Mouse (Mus musculus) heart, embryonic 15.5 days (tissue): ENCODE results near the gene Usf2. TPM values are rescaled to one million over a fixed set of nuclear protein-coding genes. Genes with fewer than 3 reads are reported as not detected.

ENCODE experiments used
- ATAC-seq: fragments of 200-750 bp; cut with Nextera tagmentation; replicated peaks from 2 replicates; pipeline ENCODE4 v1.8.0; 2017; ENCODE audit warnings: low read depth, moderate TSS enrichment; ENCODE audit not compliant: insufficient number of reproducible peaks, insufficient read depth, low FRiP score
- H3K27ac ChIP-seq: fragments of 300-500 bp; sonication (generic); 2 replicates; pipeline ENCODE4 v1.5.1; 2015; ENCODE audit warnings: mild to moderate bottlenecking, inconsistent platforms
- H3K27me3 ChIP-seq: fragments of 300-500 bp; sonication (generic); 2 replicates; pipeline ENCODE4 v1.6.1; 2015; ENCODE audit warnings: inconsistent platforms
- H3K36me3 ChIP-seq: fragments of 300-500 bp; sonication (generic); 2 replicates; pipeline ENCODE4 v1.6.1; 2015; ENCODE audit warnings: mild to moderate bottlenecking, inconsistent platforms
- H3K4me1 ChIP-seq: fragments of 300-500 bp; sonication (generic); replicated peaks from 2 replicates; pipeline ENCODE4 v1.6.1; 2015; ENCODE audit warnings: inconsistent platforms
- H3K4me2 ChIP-seq: fragments of 300-500 bp; sonication (generic); 2 replicates; pipeline ENCODE4 v1.6.1; 2015; ENCODE audit warnings: inconsistent platforms, mild to moderate bottlenecking, moderate library complexity
- H3K4me3 ChIP-seq: fragments of 300-500 bp; sonication (generic); 2 replicates; pipeline ENCODE4 v1.5.1; 2015; ENCODE audit warnings: mild to moderate bottlenecking, inconsistent platforms
- H3K9ac ChIP-seq: fragments of 300-500 bp; sonication (generic); 2 replicates; pipeline ENCODE4 v1.6.1; 2015; ENCODE audit warnings: mild to moderate bottlenecking, inconsistent platforms
- H3K9me3 ChIP-seq: fragments of 300-500 bp; sonication (generic); replicated peaks from 2 replicates; pipeline ENCODE4 v1.6.1; 2016; ENCODE audit warnings: inconsistent platforms
- WGBS: fragments of 180-500 bp; shearing (Covaris S2); methylation state at CpG from one replicate; pipeline ENCODE4 v1.1.7; 2015; ENCODE audit warnings: mixed read lengths; 5-methylcytosine and 5-hydroxymethylcytosine counted together
- polyA plus RNA-seq: library from polyadenylated mRNA; unstranded; fragments of >200 nt; fragmentation: Nextera tagmentation; extraction: Ambion mirVana; gene quantifications from 2 replicates; pipeline ENCODE4 v1.2.1, GENCODE M21; 2015

Usf2 gene
- polyA plus RNA-seq, 1 experiment from 2014 or later, result 13.1 TPM

GRCm38 (mm10) chr7:30909773-30910172 is 46.8 kb downstream of the Usf2 start:
- whole genome bisulfite sequencing, result 72% methylated on average over 6 of the region's 6 CpGs
- Histone ChIP-seq H3K4me2 (no peak overlapping the region), H3K27me3 (peaks cover 31% of the 10 kb centered on the region), H3K9ac (no peak overlapping the region), H3K9me3 (no peaks in the 10 kb centered on the region), H3K4me3 (no peak overlapping the region), H3K36me3 (no peaks in the 10 kb centered on the region), H3K4me1 (peaks cover 16% of the 10 kb centered on the region), H3K27ac (no peak overlapping the region)
- ATAC-seq, result no peak

- Histone ChIP-seq H3K27me3 (peaks cover 30% of the 10 kb centered on the region), H3K4me1 (peaks cover 16% of the 10 kb centered on the region), H3K9ac (no peak overlapping the region), H3K4me2 (peak overlapping the region; percentile 51), H3K27ac (no peak overlapping the region), H3K9me3 (no peaks in the 10 kb centered on the region), H3K36me3 (no peaks in the 10 kb centered on the region), H3K4me3 (peak overlapping the region; percentile 20)
- WGBS, result 22% methylated on average over 17 of the region's 17 CpGs
- ATAC-seq, result no peak
These were observed 47.6 kb downstream of the Usf2 start for GRCm38 (mm10) chr7:30908992-30909431.

- 0 out of 2 replicates have a peak, but pooled peaks have one; percentile 15 for ATAC-seq
- Histone ChIP-seq H3K27ac (no peak overlapping the region), H3K9ac (no peak overlapping the region), H3K4me1 (peaks cover 14% of the 10 kb centered on the region), H3K4me2 (peak overlapping the region; percentile 51), H3K9me3 (no peaks in the 10 kb centered on the region), H3K4me3 (peak overlapping the region; percentile 20), H3K36me3 (no peaks in the 10 kb centered on the region), H3K27me3 (peaks cover 30% of the 10 kb centered on the region)
- 2% methylated on average over 25 of the region's 26 CpGs for WGBS
These were observed 48.2 kb downstream of the Usf2 start for GRCm38 (mm10) chr7:30908277-30908991.

- no peak overlapping the region for H3K27ac ChIP-seq
- WGBS, result 47% methylated on average over 4 of the region's 4 CpGs
- ATAC-seq, result no peak
These were observed 52.6 kb downstream of the Usf2 start for GRCm38 (mm10) chr7:30904042-30904441.

More at GRCm38 (mm10) chr7:30904042-30904441, 52.6 kb downstream of the Usf2 start:
- H3K4me2 ChIP-seq, result no peak overlapping the region
- peaks cover 30% of the 10 kb centered on the region for H3K27me3 ChIP-seq
- H3K4me3 ChIP-seq, result no peak overlapping the region
- no peaks in the 10 kb centered on the region for H3K9me3 ChIP-seq
- peaks cover 8% of the 10 kb centered on the region for H3K4me1 ChIP-seq
- no peaks in the 10 kb centered on the region for H3K36me3 ChIP-seq
- no peak overlapping the region for H3K9ac ChIP-seq

Other genes starting within 250 kb of the Usf2 start
- gene Atp4a, start 244.6 kb downstream of the Usf2 start, polyA plus RNA-seq, result 0.37 and 0.62 TPM in 2 replicates
- gene Tmem147, start 227.3 kb downstream of the Usf2 start, polyA plus RNA-seq, result 167 and 172 TPM in 2 replicates
- 0.13 TPM in 1 of 2 replicates, not detected in the other for gene Gapdhs, start 213.1 kb downstream of the Usf2 start, polyA plus RNA-seq
- 1.2 and 1.5 TPM in 2 replicates for gene Sbsn, start 205.3 kb downstream of the Usf2 start, polyA plus RNA-seq
- gene Dmkn, start 193.0 kb downstream of the Usf2 start, polyA plus RNA-seq, result 2.8 and 3.6 TPM in 2 replicates
- 3.8 and 6.4 TPM in 2 replicates for gene Krtdap, start 168.9 kb downstream of the Usf2 start, polyA plus RNA-seq
- 0.20 and 0.44 TPM in 2 replicates for gene Ffar2, start 133.0 kb downstream of the Usf2 start, polyA plus RNA-seq
- gene Ffar3, start 100.6 kb downstream of the Usf2 start, polyA plus RNA-seq, result 0.15 TPM in 1 of 2 replicates, not detected in the other
- gene Ffar1, start 95.2 kb downstream of the Usf2 start, polyA plus RNA-seq, result not detected in 2 replicates
- 0.06 TPM in 1 of 2 replicates, not detected in the other for gene Cd22, start 76.5 kb downstream of the Usf2 start, polyA plus RNA-seq
- 0.14 and 0.29 TPM in 2 replicates for gene Mag, start 41.9 kb downstream of the Usf2 start, polyA plus RNA-seq
- gene Hamp2, start 32.1 kb downstream of the Usf2 start, polyA plus RNA-seq, result not detected in 2 replicates
- not detected in 2 replicates for gene Hamp, start 12.8 kb downstream of the Usf2 start, polyA plus RNA-seq
- 7.0 and 18.9 TPM in 2 replicates for gene Lsr, start 16.7 kb upstream of the Usf2 start, polyA plus RNA-seq
- 0.54 and 0.86 TPM in 2 replicates for gene Fam187b, start 17.0 kb upstream of the Usf2 start, polyA plus RNA-seq
- 39.1 and 47.0 TPM in 2 replicates for gene Fxyd5, start 85.7 kb upstream of the Usf2 start, polyA plus RNA-seq
- 1.1 and 2.7 TPM in 2 replicates for gene Fxyd7, start 94.7 kb upstream of the Usf2 start, polyA plus RNA-seq
- gene Fxyd1, start 100.4 kb upstream of the Usf2 start, polyA plus RNA-seq, result 950 and 1,236 TPM in 2 replicates
- gene Lgi4, start 102.5 kb upstream of the Usf2 start, polyA plus RNA-seq, result 0.25 and 0.39 TPM in 2 replicates
- 2.6 and 15.2 TPM in 2 replicates for gene Fxyd3, start 119.9 kb upstream of the Usf2 start, polyA plus RNA-seq
- 1.5 and 4.8 TPM in 2 replicates for gene Hpn, start 158.5 kb upstream of the Usf2 start, polyA plus RNA-seq
- gene Scn1b, start 170.2 kb upstream of the Usf2 start, polyA plus RNA-seq, result 3.7 and 4.0 TPM in 2 replicates
- 41.4 and 56.8 TPM in 2 replicates for gene Gramd1a, start 199.1 kb upstream of the Usf2 start, polyA plus RNA-seq